Mouse (Mus musculus) heart, embryonic 16.5 days (tissue): ENCODE measurements at regions not wholly inside any gene's neighbourhood (a gene's known extent, or its start where the extent isn't known, plus 50 kb on each side); places are given as distances from the start of the nearest gene placed in this dataset.

ENCODE experiments used
- ATAC-seq: fragments of 200-750 bp; cut with Nextera tagmentation; replicated peaks from 2 replicates; pipeline ENCODE4 v1.8.0; 2017; ENCODE audit warnings: moderate number of reproducible peaks; ENCODE audit not compliant: insufficient read depth, low FRiP score; ENCODE audit errors: extremely low read depth
- H3K27ac ChIP-seq: fragments of 300-500 bp; sonication (generic); 2 replicates; pipeline ENCODE4 v1.5.1; 2014; ENCODE audit warnings: mild to moderate bottlenecking, low read length, control low read depth, moderate library complexity
- H3K27me3 ChIP-seq: fragments of 300-500 bp; sonication (generic); 2 replicates; pipeline ENCODE4 v1.6.1; 2014; ENCODE audit warnings: low read length, mixed read lengths; ENCODE audit not compliant: control insufficient read depth, insufficient read depth
- H3K36me3 ChIP-seq: fragments of 300-500 bp; sonication (generic); 2 replicates; pipeline ENCODE4 v1.6.1; 2014; ENCODE audit not compliant: control insufficient read depth, insufficient read depth
- H3K4me1 ChIP-seq: fragments of 300-500 bp; sonication (generic); 2 replicates; pipeline ENCODE4 v1.6.1; 2014; ENCODE audit warnings: low read length, mixed read lengths; ENCODE audit not compliant: control insufficient read depth, insufficient read depth
- H3K4me2 ChIP-seq: fragments of 300-500 bp; sonication (generic); 2 replicates; pipeline ENCODE4 v1.6.1; 2014; ENCODE audit warnings: low read depth, mild to moderate bottlenecking, control low read depth, low read length
- H3K4me3 ChIP-seq: fragments of 300-500 bp; sonication (generic); 2 replicates; pipeline ENCODE4 v1.5.1; 2014; ENCODE audit warnings: mild to moderate bottlenecking, control low read depth, low read length
- H3K9ac ChIP-seq: fragments of 300-500 bp; sonication (generic); 2 replicates; pipeline ENCODE4 v1.6.1; 2014; ENCODE audit warnings: low read length, control low read depth
- H3K9me3 ChIP-seq: fragments of 300-500 bp; sonication (generic); replicated peaks from 2 replicates; pipeline ENCODE4 v1.6.1; 2016; ENCODE audit warnings: low read length; ENCODE audit not compliant: control insufficient read depth
- WGBS: fragments of 180-500 bp; shearing (Covaris S2); extraction: QIAGEN DNeasy Blood & Tissue Kit; methylation state at CpG from one replicate; pipeline ENCODE4 v1.1.7; 2014; 5-methylcytosine and 5-hydroxymethylcytosine counted together

DNA sequence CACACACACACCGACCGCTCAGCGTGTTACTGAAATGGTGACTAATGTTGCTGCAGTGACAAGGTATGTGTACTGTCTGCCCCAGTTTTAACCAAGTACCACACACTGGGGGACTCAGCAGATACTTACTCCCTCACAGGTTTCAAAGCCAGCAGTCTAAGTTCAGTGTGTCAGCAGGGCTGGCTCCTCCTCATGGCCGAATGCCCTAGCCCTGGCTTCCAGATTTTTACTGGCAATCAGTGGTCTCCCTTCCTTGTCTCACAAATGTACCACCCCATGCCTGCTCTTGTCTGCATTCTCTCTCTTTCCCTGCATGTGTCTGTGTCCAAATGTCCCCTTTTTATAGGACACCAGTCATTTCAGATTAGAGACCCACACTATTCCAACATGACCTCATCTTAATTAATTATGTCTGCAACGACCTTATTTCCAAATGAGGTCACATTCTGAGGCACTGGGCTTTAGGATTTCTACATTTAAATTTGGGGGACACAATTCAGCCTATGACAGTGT, 114.7 kb downstream of the Uri1 start:
- no peaks in the 10 kb centered on the region for H3K4me1 ChIP-seq
- H3K27ac ChIP-seq, result no peak overlapping the region
- H3K36me3 ChIP-seq, result no peaks in the 10 kb centered on the region
- ATAC-seq, result no peak
- no peak overlapping the region for H3K4me3 ChIP-seq
- H3K9ac ChIP-seq, result no peak overlapping the region
- whole genome bisulfite sequencing, result 71% methylated on average over 5 of the region's 5 CpGs
- H3K4me2 ChIP-seq, result no peak overlapping the region
- H3K27me3 ChIP-seq, result no peaks in the 10 kb centered on the region
- no peaks in the 10 kb centered on the region for H3K9me3 ChIP-seq

DNA sequence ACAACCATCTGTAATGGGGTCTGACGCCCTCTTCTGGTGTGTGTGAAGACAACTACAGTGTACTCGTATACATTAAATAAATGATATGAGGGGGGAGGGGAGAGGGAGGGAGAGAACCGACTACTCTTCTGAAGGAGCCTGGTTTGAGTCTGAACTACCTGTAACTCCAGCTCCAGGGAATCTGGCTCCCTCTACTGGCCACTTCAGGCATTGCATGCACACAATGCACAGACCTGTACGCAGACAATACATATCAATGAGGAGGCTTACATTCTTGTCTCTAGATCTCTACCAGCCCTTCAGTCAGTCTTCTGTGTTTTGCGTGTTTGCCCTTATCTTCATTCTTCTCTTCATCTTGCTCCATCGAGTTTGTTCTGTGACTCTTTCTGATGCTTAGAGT, 120.4 kb upstream of the Zfp536 start:
- WGBS, result 80% methylated on average over 6 of the region's 6 CpGs
- H3K4me2 ChIP-seq, result no peak overlapping the region
- H3K4me3 ChIP-seq, result no peak overlapping the region
- no peaks in the 10 kb centered on the region for H3K4me1 ChIP-seq
- peaks cover 5% of the 10 kb centered on the region; the same call in 1 of the 2 replicates for H3K9me3 ChIP-seq
- no peaks in the 10 kb centered on the region for H3K27me3 ChIP-seq
- no peaks in the 10 kb centered on the region for H3K36me3 ChIP-seq
- H3K9ac ChIP-seq, result no peak overlapping the region
- no peak overlapping the region for H3K27ac ChIP-seq
- no peak for ATAC-seq

DNA sequence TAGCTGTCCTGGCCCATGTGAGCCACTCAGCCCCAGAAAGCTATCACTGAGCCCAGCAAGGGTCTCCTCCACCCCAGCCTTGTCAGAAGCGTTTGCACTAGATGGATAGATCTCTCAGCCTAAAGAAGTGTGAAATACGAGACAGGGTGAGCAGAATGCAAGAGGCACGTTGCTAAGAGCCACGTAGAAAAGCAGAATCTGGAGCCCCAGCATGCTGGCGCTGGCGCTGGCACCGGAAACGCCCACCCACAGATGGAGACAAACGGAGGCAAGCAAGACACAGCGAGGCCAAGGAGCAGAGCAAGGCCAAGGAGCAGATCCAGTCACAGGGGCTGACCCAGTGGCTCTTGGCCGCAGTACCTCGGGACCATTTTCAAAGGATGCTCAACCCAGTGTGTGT, 100.9 kb upstream of the Zfp536 start:
- WGBS, result 71% methylated on average over 12 of the region's 12 CpGs
- Histone ChIP-seq H3K9me3 (no peaks in the 10 kb centered on the region), H3K4me2 (no peak overlapping the region), H3K4me3 (no peak overlapping the region), H3K9ac (no peak overlapping the region), H3K27me3 (no peaks in the 10 kb centered on the region), H3K4me1 (peaks cover 5% of the 10 kb centered on the region; the same call in 1 of the 2 replicates), H3K36me3 (no peaks in the 10 kb centered on the region), H3K27ac (no peak overlapping the region)
- ATAC-seq, result no peak

DNA sequence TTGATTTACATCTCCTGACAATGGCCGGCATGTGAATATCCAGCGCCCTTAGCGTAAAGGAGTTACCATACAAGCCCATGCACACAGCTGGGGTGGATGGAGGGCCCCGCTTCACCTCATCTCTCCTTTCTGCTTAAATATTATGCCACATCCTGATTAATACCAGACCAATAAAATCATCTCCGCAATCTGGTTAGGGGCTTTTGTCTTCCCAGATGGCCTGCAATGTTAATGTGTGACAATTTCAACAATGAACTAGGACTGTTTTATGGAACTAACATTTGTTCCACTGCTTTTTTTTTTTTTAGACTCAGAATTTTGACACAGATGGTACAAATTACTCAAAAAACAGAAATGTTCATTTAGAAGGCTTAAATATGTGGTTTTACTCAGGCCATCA, 97.5 kb upstream of the Zfp536 start:
- H3K27ac ChIP-seq, result no peak overlapping the region
- no peaks in the 10 kb centered on the region for H3K9me3 ChIP-seq
- 92% methylated on average over 5 of the region's 5 CpGs for WGBS
- no peak overlapping the region for H3K9ac ChIP-seq
- ATAC-seq, result no peak
- no peak overlapping the region for H3K4me3 ChIP-seq
- no peaks in the 10 kb centered on the region for H3K36me3 ChIP-seq
- no peaks in the 10 kb centered on the region for H3K27me3 ChIP-seq
- no peak overlapping the region for H3K4me2 ChIP-seq
- peaks cover 3% of the 10 kb centered on the region; the same call in 1 of the 2 replicates for H3K4me1 ChIP-seq

DNA sequence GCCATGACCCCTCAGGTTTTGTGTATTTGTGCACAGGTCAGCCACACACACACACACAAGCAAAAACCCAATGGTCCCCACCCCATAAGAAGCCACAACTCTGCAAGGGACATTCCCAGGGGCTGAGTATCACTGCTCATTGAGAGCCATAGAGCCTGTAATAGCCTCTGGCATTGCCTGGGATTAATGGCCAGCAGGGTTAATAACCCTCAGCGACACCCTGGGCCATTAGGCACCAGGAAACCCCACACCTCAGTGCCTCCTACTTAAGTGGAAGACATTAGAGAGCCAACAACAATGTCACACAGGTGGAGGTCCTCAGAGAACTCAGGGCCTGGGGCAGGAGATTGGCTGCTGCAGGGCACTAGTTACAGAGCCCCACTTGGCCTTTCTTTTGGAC, 93.0 kb upstream of the Zfp536 start:
- no peaks in the 10 kb centered on the region for H3K27me3 ChIP-seq
- no peak overlapping the region for H3K4me2 ChIP-seq
- no peak overlapping the region for H3K9ac ChIP-seq
- no peaks in the 10 kb centered on the region for H3K9me3 ChIP-seq
- no peak overlapping the region for H3K4me3 ChIP-seq
- H3K36me3 ChIP-seq, result no peaks in the 10 kb centered on the region
- no peak for ATAC-seq
- H3K27ac ChIP-seq, result no peak overlapping the region
- no peaks in the 10 kb centered on the region for H3K4me1 ChIP-seq
- 29% methylated on average over 1 of the region's 1 CpGs for WGBS

DNA sequence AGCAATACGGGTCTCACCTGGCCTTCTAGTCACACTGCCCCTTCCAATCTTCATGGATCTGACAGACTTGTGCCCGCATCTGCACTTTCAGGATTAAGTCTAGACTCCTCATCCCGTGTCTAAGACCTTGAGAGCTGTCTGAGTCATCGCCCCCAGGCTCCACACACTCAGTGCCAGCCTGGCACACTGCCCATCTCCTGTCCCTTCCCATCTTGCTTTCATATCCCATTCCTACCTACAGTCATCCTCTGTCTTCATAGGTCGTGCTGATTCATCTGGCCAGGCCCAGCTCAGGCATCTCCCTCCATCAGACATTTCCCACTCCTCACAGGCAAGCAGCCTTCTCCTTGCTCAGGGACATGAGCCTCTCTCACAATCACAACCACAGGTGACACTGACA, 78.0 kb upstream of the Zfp536 start:
- Histone ChIP-seq H3K4me1 (no peaks in the 10 kb centered on the region), H3K27ac (no peak overlapping the region), H3K9me3 (no peaks in the 10 kb centered on the region), H3K27me3 (no peaks in the 10 kb centered on the region), H3K4me3 (no peak overlapping the region), H3K4me2 (no peak overlapping the region), H3K9ac (no peak overlapping the region), H3K36me3 (no peaks in the 10 kb centered on the region)
- no peak for ATAC-seq
- WGBS, result 76% methylated on average over 5 of the region's 5 CpGs

DNA sequence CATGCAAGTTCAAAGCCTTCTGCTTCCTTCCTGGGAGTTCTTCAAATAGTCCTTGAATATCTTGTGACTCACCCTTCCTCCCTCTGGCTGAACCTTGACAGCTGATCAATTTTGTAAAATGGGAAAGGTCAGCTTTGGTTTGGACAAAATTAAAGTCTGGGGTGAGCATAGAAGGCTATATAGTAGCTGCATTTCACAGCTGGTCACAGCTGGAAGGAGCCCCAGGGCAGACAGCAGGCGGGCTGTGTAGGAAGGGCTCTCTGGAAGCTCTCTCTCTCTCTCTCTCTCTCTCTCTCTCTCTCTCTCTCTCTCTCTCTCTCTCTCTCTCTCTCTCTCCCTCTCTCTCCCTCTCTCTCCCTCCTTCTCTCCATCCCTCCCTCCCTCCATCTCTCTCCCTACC, 71.8 kb upstream of the Zfp536 start:
- Histone ChIP-seq H3K9me3 (no peaks in the 10 kb centered on the region), H3K27ac (no peak overlapping the region), H3K27me3 (no peaks in the 10 kb centered on the region), H3K36me3 (no peaks in the 10 kb centered on the region), H3K4me1 (peaks cover 9% of the 10 kb centered on the region; the same call in 1 of the 2 replicates), H3K4me3 (no peak overlapping the region), H3K9ac (no peak overlapping the region), H3K4me2 (no peak overlapping the region)
- 75% methylated on average over 1 of the region's 1 CpGs for WGBS
- no peak for ATAC-seq

DNA sequence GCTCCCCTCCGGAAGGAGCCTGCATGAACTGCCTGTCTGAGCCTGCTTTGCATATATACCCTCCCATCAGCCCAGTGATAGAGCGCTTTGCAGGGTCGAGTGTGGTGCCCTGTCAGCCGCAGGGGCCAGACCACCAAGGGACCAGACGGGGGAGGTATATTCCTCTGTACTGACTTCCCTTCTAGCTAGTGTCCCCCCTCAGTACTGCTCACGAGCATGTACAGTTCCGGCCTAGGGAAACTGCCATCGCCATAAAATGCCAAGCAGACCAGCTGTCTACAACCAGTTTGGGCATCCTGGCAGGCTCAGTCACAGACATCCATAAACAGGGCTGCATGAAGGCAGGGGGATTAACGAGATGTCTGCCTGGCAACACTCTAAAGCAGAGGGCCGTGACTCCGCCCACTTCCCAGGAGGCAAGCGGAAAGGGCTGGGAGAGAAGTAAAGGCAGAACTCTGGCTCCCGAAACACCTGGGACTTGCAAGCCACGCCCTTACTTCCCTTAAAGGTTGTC, 68.6 kb upstream of the Zfp536 start:
- Histone ChIP-seq H3K27me3 (no peaks in the 10 kb centered on the region), H3K4me3 (peak overlapping the region; percentile 35), H3K9me3 (no peaks in the 10 kb centered on the region), H3K4me2 (peak overlapping the region; percentile 58), H3K27ac (no peak overlapping the region), H3K9ac (peak overlapping the region; percentile 60), H3K36me3 (no peaks in the 10 kb centered on the region), H3K4me1 (peaks cover 22% of the 10 kb centered on the region)
- no peak for ATAC-seq
- WGBS, result 3% methylated on average over 14 of the region's 14 CpGs

DNA sequence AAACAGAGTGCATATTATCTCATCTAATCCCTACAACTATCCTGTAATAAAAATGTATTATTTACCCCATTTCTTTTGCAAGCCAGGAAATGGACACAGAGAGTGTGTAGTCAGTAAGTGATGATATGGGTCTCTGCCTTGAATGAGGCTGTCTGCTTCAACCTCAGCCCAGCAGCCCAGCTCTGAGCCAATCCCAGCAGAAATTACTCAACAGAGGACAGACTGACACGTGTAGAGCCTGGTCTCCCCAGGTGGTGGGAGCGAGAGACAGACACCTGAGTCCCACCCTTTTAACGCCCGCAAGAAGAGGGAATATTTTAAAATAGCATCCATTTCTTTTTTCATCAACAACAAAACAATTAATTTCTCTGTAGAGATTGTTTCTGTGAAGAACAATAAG, 68.1 kb upstream of the Zfp536 start:
- 45% methylated on average over 4 of the region's 4 CpGs for WGBS
- peak overlapping the region; percentile 58 for H3K4me2 ChIP-seq
- H3K27ac ChIP-seq, result no peak overlapping the region
- peaks cover 27% of the 10 kb centered on the region for H3K4me1 ChIP-seq
- no peak overlapping the region; the same call in 1 of the 2 replicates for H3K9ac ChIP-seq
- H3K4me3 ChIP-seq, result no peak overlapping the region
- H3K36me3 ChIP-seq, result no peaks in the 10 kb centered on the region
- no peak for ATAC-seq
- no peaks in the 10 kb centered on the region for H3K27me3 ChIP-seq
- no peaks in the 10 kb centered on the region for H3K9me3 ChIP-seq
